Mouse (Mus musculus) heart, postnatal 0 days (tissue): ENCODE measurements around the gene Ppp2r2c.
A peak's percentile ranks its signal among the peaks of the same experiment; 100 is the strongest.

Experiments
- CTCF ChIP-seq: IDR thresholded peaks from 2 replicates; pipeline ENCODE4 v1.5.1; 2016; ENCODE audit warnings: antibody characterized with exemption, control low read depth, low read depth
- EP300 ChIP-seq: IDR thresholded peaks from 2 replicates; pipeline ENCODE4 v1.6.1; 2016; ENCODE audit warnings: antibody characterized with exemption, low read depth

DNA sequence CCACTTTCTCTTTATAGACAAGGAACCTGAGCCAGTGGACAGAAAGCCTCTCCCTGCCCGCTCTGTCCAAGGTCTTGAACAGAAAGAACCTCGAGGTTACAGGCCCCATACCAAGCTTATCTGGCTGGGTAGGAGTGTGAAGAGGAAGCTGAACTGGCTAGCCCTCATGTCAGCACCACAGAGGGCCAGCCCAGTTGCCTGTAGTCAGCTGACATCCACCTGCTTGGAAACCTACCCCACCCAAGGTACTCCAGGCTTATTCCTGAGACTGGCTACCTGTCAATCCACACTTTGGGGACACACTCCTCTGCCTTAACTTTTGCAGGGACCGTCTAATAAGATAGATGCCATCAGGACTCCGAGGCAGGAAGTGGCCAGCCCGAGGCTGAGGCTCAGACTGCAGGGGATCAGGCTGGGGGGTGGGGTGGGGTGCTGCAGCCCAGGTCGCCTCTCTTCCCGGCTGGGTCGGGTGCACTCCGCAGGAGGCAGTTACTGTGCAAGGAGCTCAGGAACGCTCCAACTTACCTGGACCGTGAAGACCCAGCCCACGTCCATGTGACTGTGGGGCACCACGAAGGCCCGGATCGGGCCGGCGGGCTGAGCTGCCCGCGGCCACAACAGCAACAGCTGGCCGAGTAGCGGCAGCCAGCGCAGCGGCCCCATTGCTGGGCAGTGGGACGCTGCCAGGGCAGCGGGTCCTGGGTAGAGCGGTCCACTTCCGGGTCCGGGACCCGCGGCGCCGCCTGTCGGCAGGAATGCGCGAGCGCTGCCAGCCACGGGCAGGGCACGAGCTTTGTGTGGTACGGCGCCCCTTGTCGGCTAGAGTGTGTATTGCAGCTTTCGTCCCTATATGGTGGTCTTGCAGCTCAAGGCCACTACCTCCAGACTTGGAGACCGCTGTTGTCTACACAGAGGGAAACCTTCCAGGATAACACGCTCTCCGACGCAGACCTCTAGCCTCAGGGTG lies 38.1 kb upstream of the Ppp2r2c start, which contains the start of gene Man2b2:
- peak; percentile 99 for TF ChIP-seq CTCF
- peak; percentile 50; the same call in 1 of the 2 replicates for TF ChIP-seq EP300
